Mouse (Mus musculus) midbrain, embryonic 13.5 days (tissue): ENCODE results near the gene Coq10a. TPM values are rescaled to one million over a fixed set of nuclear protein-coding genes. Genes with fewer than 3 reads are reported as not detected.

ENCODE experiments used
- ATAC-seq: fragments of 200-750 bp; cut with Nextera tagmentation; 2 replicates; pipeline ENCODE4 v1.8.0; 2017; ENCODE audit warnings: mild to moderate bottlenecking, moderate TSS enrichment, moderate library complexity
- H3K27ac ChIP-seq: fragments of 300-500 bp; sonication (generic); 2 replicates; pipeline ENCODE4 v1.5.1; 2015; ENCODE audit warnings: inconsistent platforms, mild to moderate bottlenecking, moderate library complexity
- H3K27me3 ChIP-seq: fragments of 300-500 bp; sonication (generic); 2 replicates; pipeline ENCODE4 v1.6.1; 2015; ENCODE audit warnings: mild to moderate bottlenecking, inconsistent platforms
- H3K36me3 ChIP-seq: fragments of 300-500 bp; sonication (generic); 2 replicates; pipeline ENCODE4 v1.6.1; 2015; ENCODE audit warnings: mild to moderate bottlenecking, inconsistent platforms
- H3K4me1 ChIP-seq: fragments of 300-500 bp; sonication (generic); replicated peaks from 2 replicates; pipeline ENCODE4 v1.6.1; 2015; ENCODE audit warnings: inconsistent platforms
- H3K4me2 ChIP-seq: fragments of 300-500 bp; sonication (generic); replicated peaks from 2 replicates; pipeline ENCODE4 v1.6.1; 2015; ENCODE audit warnings: moderate library complexity, mild to moderate bottlenecking, inconsistent platforms
- H3K4me3 ChIP-seq: fragments of 300-500 bp; sonication (generic); replicated peaks from 2 replicates; pipeline ENCODE4 v1.5.1; 2015; ENCODE audit warnings: mild to moderate bottlenecking, inconsistent platforms
- H3K9ac ChIP-seq: fragments of 300-500 bp; sonication (generic); replicated peaks from 2 replicates; pipeline ENCODE4 v1.6.1; 2015; ENCODE audit warnings: mild to moderate bottlenecking, inconsistent platforms
- H3K9me3 ChIP-seq: fragments of 300-500 bp; sonication (generic); 2 replicates; pipeline ENCODE4 v1.6.1; 2016; ENCODE audit warnings: mild to moderate bottlenecking, inconsistent platforms
- WGBS: fragments of 180-500 bp; shearing (Covaris S2); methylation state at CpG from one replicate; pipeline ENCODE4 v1.1.7; 2015; 5-methylcytosine and 5-hydroxymethylcytosine counted together
- polyA plus RNA-seq: library from polyadenylated mRNA; unstranded; fragments of >200 nt; fragmentation: Nextera tagmentation; extraction: Ambion mirVana; gene quantifications from 2 replicates; pipeline ENCODE4 v1.2.1, GENCODE M21; 2015

Coq10a gene
- 28.2 and 34.3 TPM in 2 replicates for polyA plus RNA-seq

DNA sequence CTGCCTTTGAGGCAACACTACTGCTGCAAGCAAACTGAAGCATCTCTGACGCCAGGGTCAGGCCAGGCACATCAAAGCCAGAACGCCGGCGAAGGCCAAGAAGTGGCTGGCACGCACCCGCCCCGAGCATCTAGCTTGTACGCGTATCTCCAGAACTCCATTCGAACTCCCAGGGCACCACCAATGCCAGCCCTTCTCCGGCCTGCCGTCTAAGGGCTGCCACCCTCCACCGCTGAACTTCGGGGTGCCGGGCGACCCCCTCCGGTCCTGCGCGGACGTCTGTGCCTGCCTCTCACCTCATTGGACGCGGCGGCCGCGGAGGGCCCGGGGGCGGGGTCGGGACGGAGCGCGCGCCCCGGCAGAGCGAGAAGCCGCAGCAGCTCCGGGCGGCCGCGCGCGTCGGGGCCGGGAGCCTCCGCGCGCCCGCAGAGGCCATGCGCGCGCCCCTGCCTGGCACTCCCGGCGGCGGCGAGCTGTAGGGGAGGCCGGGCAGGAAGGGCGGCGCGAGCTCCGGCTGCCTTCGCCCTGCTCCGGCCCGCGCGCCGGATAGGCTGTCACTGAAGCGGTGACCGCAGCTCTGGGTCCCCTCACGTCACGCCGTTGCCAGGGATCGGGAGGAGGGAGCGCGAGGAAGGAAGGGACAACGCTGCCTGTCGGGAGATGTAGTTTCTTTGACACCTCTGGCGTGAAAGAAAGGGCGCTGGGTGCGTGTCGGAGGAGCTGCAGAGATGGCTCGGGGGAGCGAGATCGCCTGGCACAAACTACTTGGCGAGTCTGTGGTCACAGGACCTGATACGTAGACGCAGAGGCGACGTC lies at the start of gene Coq10a:
TSS of gene Coq10a (minus strand) at position 596 of the 816 bp plus-strand sequence.
- under 1% methylated on average over 81 of the region's 87 CpGs for WGBS
- ATAC-seq: peak; percentile 96
- Histone ChIP-seq H3K9ac (peak within 1 kb of the TSS; percentile 72), H3K9me3 (no peaks in the 10 kb centered on the region), H3K4me1 (peaks cover 18% of the 10 kb centered on the region), H3K4me2 (peak within 1 kb of the TSS; percentile 90), H3K4me3 (peak within 1 kb of the TSS; percentile 60), H3K27ac (peak within 1 kb of the TSS; percentile 97), H3K27me3 (no peaks in the 10 kb centered on the region), H3K36me3 (peaks cover 16% of the 10 kb centered on the region)

DNA sequence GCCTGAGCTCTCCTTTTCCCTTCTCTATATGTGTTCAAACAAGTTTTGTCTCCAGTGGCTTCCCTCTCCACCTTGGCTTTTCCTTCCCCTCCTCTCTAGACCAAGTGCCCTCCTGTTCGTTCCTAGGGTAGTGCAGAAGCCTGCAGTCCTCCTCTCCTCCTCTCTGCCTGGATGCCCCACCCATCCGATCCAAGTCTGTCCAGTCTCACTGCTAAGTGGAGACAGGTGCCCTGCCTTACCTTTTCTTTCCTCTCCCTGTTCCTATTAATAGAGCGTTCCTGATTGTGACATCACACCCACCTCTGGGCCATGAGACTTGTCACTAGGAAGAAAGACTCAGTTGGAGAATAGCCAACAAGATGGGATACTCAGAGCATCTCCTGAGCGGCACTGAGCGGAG lies 46.1 kb upstream of the Coq10a start:
- peaks cover 34% of the 10 kb centered on the region for H3K4me1 ChIP-seq
- no peak overlapping the region for H3K27ac ChIP-seq
- peaks cover 58% of the 10 kb centered on the region for H3K36me3 ChIP-seq
- H3K27me3 ChIP-seq: no peaks in the 10 kb centered on the region
- H3K9me3 ChIP-seq: no peaks in the 10 kb centered on the region
- WGBS: 93% methylated on average over 5 of the region's 5 CpGs
- no peak overlapping the region for H3K4me3 ChIP-seq
- H3K4me2 ChIP-seq: no peak overlapping the region
- no peak for ATAC-seq
- H3K9ac ChIP-seq: no peak overlapping the region; the same call in 1 of the 2 replicates

DNA sequence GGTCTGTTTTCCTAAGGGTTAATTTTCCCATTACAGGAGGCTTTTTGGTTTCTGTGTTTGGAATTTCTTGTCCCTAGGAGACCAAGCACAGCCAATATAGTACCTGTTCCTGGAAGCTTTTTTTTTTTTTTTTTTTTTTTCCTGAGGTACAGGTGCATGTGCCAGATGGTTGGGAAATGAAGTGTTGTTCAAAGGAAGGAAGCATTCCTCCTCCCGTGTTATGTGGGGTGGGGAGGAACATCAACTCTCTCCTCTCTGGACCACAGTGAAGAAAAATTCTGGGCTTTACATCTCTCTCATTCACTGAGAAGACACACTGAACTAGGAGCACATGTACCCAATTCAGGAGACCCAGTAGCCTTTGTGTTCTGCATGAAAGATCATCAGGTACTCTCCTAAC lies 44.3 kb upstream of the Coq10a start:
- 65% methylated on average over 1 of the region's 1 CpGs for WGBS
- Histone ChIP-seq H3K9me3 (no peaks in the 10 kb centered on the region), H3K27ac (no peak overlapping the region), H3K36me3 (peaks cover 42% of the 10 kb centered on the region), H3K4me3 (peak overlapping the region; percentile 97), H3K9ac (peak overlapping the region; percentile 90), H3K27me3 (no peaks in the 10 kb centered on the region), H3K4me2 (peak overlapping the region; percentile 94), H3K4me1 (peaks cover 44% of the 10 kb centered on the region)
- no peak for ATAC-seq

DNA sequence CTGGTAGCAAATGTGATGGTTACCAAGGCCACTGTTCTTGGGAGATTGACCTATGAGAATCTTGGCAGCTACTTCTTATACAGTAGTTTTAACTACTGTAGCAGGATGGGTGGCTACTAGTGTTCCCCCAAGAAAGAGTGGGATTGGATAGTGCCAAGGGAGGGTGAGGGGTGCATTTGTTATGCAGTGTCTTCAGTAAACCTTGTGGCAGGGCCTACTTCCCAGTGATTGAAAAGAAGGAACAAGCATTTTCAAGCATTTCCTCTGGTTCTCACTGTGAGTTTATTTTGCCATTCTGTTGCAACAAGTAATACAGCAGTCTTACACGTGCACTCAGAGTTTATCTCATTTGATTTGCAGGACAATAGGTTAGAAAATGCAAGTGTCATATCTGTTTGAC lies 43.8 kb upstream of the Coq10a start:
- peak overlapping the region; percentile 95; the same call in 1 of the 2 replicates for H3K27ac ChIP-seq
- no peaks in the 10 kb centered on the region for H3K9me3 ChIP-seq
- 34% methylated on average over 1 of the region's 1 CpGs for WGBS

DNA sequence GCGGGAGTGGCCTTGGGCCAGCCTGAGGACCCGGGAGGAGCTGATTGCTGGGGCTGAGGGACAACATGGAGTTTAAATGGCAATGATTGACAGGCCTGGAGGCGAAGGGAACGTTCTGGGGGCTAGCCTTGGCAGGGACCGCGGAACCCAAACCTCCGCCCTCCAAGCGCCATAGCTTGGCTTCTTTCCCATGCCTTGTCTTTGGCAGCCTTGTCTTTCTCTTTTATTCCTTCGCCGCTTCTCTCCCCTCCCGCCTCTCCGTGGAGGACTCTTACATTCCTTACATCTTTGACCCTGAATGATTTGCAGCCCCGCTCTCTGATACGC lies 43.2 kb upstream of the Coq10a start:
- Histone ChIP-seq H3K9me3 (no peaks in the 10 kb centered on the region), H3K9ac (peak overlapping the region; percentile 90), H3K4me3 (peak overlapping the region; percentile 97), H3K27me3 (no peaks in the 10 kb centered on the region), H3K27ac (peak overlapping the region; percentile 95), H3K4me1 (peaks cover 49% of the 10 kb centered on the region), H3K4me2 (peak overlapping the region; percentile 94), H3K36me3 (peaks cover 34% of the 10 kb centered on the region)
- WGBS: under 1% methylated on average over 14 of the region's 14 CpGs
- no peak for ATAC-seq

More for the DNA sequence above, 43.8 kb upstream of the Coq10a start:
- Histone ChIP-seq H3K4me3 (peak overlapping the region; percentile 97), H3K36me3 (peaks cover 39% of the 10 kb centered on the region), H3K27me3 (no peaks in the 10 kb centered on the region), H3K9ac (peak overlapping the region; percentile 90), H3K4me1 (peaks cover 49% of the 10 kb centered on the region), H3K4me2 (peak overlapping the region; percentile 94)
- ATAC-seq: no peak

DNA sequence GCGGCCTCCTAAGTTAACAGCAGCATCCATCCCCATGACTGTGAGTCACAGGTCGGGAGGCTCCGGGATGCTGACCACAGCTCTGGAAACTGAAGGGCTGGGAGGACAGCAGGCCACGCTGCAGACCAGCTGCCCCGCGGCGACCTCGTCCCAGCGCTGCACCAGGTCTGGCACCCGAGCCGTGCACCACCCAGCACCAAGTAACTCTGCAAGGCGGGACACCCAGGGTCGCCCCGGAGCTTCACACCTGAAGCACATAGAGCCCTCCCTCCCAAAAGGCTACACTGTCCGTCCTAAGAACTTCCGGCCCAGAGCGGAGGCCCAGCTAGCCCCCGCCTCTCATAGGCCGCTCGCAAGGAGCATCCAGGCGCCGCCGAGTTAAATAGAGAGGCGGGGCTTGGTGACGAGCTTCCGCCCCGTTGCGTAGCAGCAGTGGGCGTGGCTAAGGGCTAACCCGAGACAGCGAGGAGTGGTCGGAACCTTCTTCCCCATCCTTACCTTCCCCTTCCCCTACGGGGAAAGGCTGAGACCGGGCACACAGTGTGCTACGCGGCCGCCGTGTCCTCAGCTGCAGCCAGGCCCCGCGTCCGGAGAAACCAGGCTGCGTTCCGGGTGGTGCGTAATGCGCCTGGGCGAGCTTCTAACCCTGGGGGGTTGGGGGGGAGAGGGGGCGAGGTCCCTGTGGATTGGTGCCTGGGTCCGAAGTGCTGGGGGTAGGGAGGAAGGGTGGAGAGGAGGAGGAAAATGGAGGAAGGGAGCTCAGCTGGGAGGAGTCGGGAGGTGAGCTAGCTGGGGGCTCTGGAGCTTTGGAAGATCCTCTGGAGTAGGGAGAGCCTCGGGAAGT lies 42.6 kb upstream of the Coq10a start, which contains the start of the genes Nabp2 and Rnf41:
TSS of gene Nabp2 (minus strand) at position 282 of the 844 bp plus-strand sequence.
TSS of gene Rnf41 (plus strand) at position 447 of the 844 bp plus-strand sequence.
- WGBS: under 1% methylated on average over 50 of the region's 50 CpGs
- H3K9ac ChIP-seq: peak within 1 kb of the TSS; percentile 90
- peak within 1 kb of the TSS; percentile 94 for H3K4me2 ChIP-seq
- H3K36me3 ChIP-seq: peaks cover 34% of the 10 kb centered on the region
- no peaks in the 10 kb centered on the region for H3K27me3 ChIP-seq
- peaks cover 49% of the 10 kb centered on the region for H3K4me1 ChIP-seq
- H3K4me3 ChIP-seq: peak within 1 kb of the TSS; percentile 97
- ATAC-seq: peak; percentile 92
- no peaks in the 10 kb centered on the region for H3K9me3 ChIP-seq
- H3K27ac ChIP-seq: peak within 1 kb of the TSS; percentile 95

DNA sequence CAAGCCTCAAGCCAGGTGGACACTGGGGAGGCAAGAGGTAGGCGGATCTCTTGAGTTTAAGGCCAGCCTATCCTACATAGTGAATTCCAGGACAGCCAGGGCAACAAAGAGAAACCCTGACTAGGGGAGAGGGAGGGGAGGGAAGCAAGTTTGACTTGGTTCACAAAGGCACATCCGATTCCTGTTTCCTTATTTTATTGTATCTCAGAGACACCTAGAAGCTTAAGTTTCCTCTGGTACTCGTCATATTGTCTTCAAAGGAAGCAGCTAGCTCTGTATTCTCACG lies 41.7 kb upstream of the Coq10a start:
- H3K4me3 ChIP-seq: peak overlapping the region; percentile 97
- H3K9ac ChIP-seq: peak overlapping the region; percentile 90; the same call in 1 of the 2 replicates
- no peaks in the 10 kb centered on the region for H3K27me3 ChIP-seq
- ATAC-seq: no peak
- peak overlapping the region; percentile 95 for H3K27ac ChIP-seq
- 28% methylated on average over 4 of the region's 4 CpGs for WGBS
- H3K9me3 ChIP-seq: no peaks in the 10 kb centered on the region
- peaks cover 49% of the 10 kb centered on the region for H3K4me1 ChIP-seq
- peak overlapping the region; percentile 94 for H3K4me2 ChIP-seq
- peaks cover 34% of the 10 kb centered on the region for H3K36me3 ChIP-seq

DNA sequence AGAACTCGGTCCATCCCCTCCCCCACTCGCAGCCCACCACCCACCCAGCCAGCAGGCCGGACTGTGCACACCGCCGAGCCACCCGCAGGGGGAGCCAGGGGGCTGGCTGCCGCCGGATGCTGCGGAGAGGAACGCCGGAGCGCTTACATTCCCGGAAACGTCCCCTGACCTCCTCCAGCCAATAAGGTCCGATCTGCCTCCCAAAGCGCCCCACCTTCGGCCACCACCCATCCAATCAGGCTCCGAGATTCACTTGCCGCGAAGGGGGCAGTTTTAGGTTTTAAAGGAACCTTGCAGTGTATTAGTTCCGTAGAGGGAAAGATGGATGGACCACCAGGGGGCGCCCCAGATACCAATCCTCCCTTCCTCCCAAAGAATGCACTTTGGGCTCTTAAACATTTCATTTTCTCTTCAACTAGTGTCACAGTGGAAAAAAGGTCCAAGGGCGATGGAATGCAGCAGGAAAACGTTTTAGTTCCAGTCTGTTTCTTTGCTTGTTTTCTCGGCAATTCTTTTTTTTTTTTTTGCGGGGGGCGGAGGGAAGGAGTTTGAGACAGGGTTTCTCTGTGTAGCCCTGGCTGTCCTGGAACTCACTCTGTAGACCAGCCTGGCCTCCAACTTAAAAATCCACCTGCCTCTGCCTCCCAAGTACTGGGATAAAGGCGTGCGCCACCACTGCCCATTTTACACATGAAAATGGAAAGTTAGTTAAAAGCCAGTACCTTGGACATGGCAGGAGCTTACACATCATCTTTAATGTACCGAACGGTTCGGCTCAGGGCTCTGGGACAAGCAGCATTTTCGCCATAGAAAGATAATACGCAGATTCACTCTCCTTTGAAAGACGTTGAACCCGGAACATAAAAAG lies 41.1 kb upstream of the Coq10a start:
- H3K4me3 ChIP-seq: peak overlapping the region; percentile 97
- H3K4me2 ChIP-seq: peak overlapping the region; percentile 94
- peak; percentile 89 for ATAC-seq
- peaks cover 30% of the 10 kb centered on the region for H3K36me3 ChIP-seq
- peak overlapping the region; percentile 95 for H3K27ac ChIP-seq
- H3K9me3 ChIP-seq: no peaks in the 10 kb centered on the region
- peaks cover 49% of the 10 kb centered on the region for H3K4me1 ChIP-seq
- peak overlapping the region; percentile 90 for H3K9ac ChIP-seq
- no peaks in the 10 kb centered on the region for H3K27me3 ChIP-seq
- 7% methylated on average over 36 of the region's 36 CpGs for WGBS

DNA sequence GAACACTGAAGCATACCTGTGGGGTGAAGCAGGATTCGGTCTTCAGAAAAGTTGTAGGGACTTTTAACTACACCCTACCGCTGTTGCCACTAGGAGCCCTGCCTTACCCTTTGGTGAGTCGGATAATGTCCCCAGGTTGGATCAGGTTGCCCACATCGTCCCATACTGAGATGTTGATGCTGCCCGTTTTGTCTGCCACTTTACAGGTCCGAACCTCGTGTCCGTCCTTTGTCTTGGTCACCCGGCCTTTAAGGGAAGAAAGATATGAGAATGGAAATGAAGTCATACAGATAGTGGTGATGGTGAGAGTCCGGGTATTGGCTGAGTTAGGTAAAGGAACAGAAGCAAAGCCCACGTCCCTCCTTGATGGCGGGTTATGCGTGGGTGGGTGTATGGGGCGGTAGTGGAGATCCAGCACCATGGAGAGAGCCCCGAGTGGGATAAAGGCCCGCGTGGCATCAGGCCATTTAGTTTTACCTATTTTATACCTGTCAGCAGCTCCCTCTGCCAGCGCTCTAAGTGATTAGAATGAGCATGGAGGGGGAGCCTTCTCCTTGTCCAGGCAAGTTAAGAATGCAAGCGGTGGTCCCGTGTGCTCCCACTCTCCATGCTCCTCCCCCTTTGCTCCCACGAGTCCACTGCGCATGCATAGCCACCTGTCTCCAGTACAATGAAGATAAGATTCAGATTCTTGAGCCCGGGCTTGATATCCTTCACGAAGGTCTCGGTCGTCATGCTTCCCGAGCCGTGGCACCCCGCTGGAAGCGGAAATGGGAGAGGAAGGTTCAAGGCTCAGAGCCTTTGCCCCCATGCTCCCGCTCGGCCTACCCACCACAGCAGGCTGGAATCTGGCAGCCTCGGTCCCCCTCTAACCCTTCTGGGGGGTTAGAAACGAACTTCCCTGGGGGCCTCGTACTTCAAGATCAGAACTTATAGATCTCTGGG lies 40.1 kb upstream of the Coq10a start:
- H3K9ac ChIP-seq: peak overlapping the region; percentile 85
- H3K4me3 ChIP-seq: peak overlapping the region; percentile 97
- peaks cover 46% of the 10 kb centered on the region for H3K4me1 ChIP-seq
- peak; percentile 7 for ATAC-seq
- H3K9me3 ChIP-seq: no peaks in the 10 kb centered on the region
- no peaks in the 10 kb centered on the region for H3K27me3 ChIP-seq
- H3K27ac ChIP-seq: peak overlapping the region; percentile 89
- peaks cover 28% of the 10 kb centered on the region for H3K36me3 ChIP-seq
- H3K4me2 ChIP-seq: peak overlapping the region; percentile 94
- WGBS: 18% methylated on average over 35 of the region's 35 CpGs

DNA sequence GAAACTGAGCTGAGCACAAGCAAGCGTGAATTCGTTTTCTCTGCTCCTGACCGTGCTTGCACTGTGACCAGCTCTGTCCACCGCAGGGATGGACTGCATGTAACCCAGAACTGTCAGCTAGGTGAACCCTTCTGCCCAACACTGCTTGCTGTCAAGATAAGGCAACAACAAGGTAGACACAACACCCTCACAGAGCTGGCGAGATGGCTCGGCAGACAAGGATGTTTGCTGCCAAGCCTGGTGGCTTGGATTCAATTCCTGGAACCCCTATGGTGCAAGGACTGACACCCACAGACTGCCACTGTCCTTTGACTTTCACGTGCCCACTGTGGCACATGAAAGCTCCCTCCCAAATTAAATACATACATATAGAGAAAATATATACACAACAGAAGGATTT lies 35.1 kb upstream of the Coq10a start:
- Histone ChIP-seq H3K4me2 (no peak overlapping the region), H3K27ac (no peak overlapping the region), H3K36me3 (peaks cover 29% of the 10 kb centered on the region), H3K4me3 (no peak overlapping the region), H3K9me3 (no peaks in the 10 kb centered on the region), H3K27me3 (no peaks in the 10 kb centered on the region), H3K4me1 (peaks cover 13% of the 10 kb centered on the region), H3K9ac (no peak overlapping the region)
- no peak for ATAC-seq
- 95% methylated on average over 7 of the region's 7 CpGs for WGBS
